Mouse (Mus musculus) hindbrain, embryonic 11.5 days (tissue): ENCODE measurements around the gene Trp53i11. TPM values are rescaled to one million over a fixed set of nuclear protein-coding genes. Genes with fewer than 3 reads are reported as not detected.

Experiments used
- ATAC-seq: fragments of 200-750 bp; cut with Nextera tagmentation; 2 replicates; pipeline ENCODE4 v1.8.0; 2017; ENCODE audit warnings: mild to moderate bottlenecking, moderate TSS enrichment, moderate library complexity; ENCODE audit not compliant: low FRiP score
- DNase-seq: peaks from one replicate; pipeline ENCODE4 v3.0.0-alpha.2; 2015; ENCODE audit warnings: low spot score
- H3K27ac ChIP-seq: fragments of 300-500 bp; sonication (generic); 2 replicates; pipeline ENCODE4 v1.5.1; 2014; ENCODE audit warnings: mild to moderate bottlenecking, low read depth, low read length
- H3K27me3 ChIP-seq: fragments of 300-500 bp; sonication (generic); 2 replicates; pipeline ENCODE4 v1.6.1; 2014; ENCODE audit warnings: mild to moderate bottlenecking, low read length, moderate library complexity, mixed read lengths; ENCODE audit not compliant: control insufficient read depth, insufficient read depth
- H3K36me3 ChIP-seq: fragments of 300-500 bp; sonication (generic); 2 replicates; pipeline ENCODE4 v1.6.1; 2014; ENCODE audit warnings: mild to moderate bottlenecking, low read length, moderate library complexity, mixed read lengths; ENCODE audit not compliant: control insufficient read depth, insufficient read depth
- H3K4me1 ChIP-seq: fragments of 300-500 bp; sonication (generic); replicated peaks from 2 replicates; pipeline ENCODE4 v1.6.1; 2014; ENCODE audit warnings: low read length, mixed read lengths; ENCODE audit not compliant: control insufficient read depth, insufficient read depth
- H3K4me2 ChIP-seq: fragments of 300-500 bp; sonication (generic); replicated peaks from 2 replicates; pipeline ENCODE4 v1.6.1; 2014; ENCODE audit warnings: mild to moderate bottlenecking, low read depth, low read length
- H3K4me3 ChIP-seq: fragments of 300-500 bp; sonication (generic); 2 replicates; pipeline ENCODE4 v1.5.1; 2014; ENCODE audit warnings: low read depth, low read length
- H3K9ac ChIP-seq: fragments of 300-500 bp; sonication (generic); 2 replicates; pipeline ENCODE4 v1.6.1; 2014; ENCODE audit warnings: low read depth, low read length
- H3K9me3 ChIP-seq: fragments of 300-500 bp; sonication (generic); 2 replicates; pipeline ENCODE4 v1.6.1; 2016; ENCODE audit warnings: low read length; ENCODE audit not compliant: control insufficient read depth
- WGBS: fragments of 180-500 bp; shearing (Covaris S2); extraction: QIAGEN DNeasy Blood & Tissue Kit; methylation state at CpG from one replicate; pipeline ENCODE4 v1.1.7; 2014; 5-methylcytosine and 5-hydroxymethylcytosine counted together
- polyA plus RNA-seq: library from polyadenylated mRNA; unstranded; fragments of >200 nt; fragmentation: Nextera tagmentation; extraction: Ambion mirVana; gene quantifications from 2 replicates; pipeline ENCODE4 v1.2.1, GENCODE M21; 2014

Gene Trp53i11
- polyA plus RNA-seq, 1 experiment from 2014 or later: 204 TPM

- Histone ChIP-seq H3K4me3 (no peak overlapping the region), H3K27me3 (no peaks in the 10 kb centered on the region), H3K4me2 (no peak overlapping the region), H3K36me3 (no peaks in the 10 kb centered on the region), H3K9ac (no peak overlapping the region), H3K4me1 (no peaks in the 10 kb centered on the region; the same call in 1 of the 2 replicates), H3K9me3 (no peaks in the 10 kb centered on the region), H3K27ac (no peak overlapping the region)
- ATAC-seq: no peak
- 80% methylated on average over 7 of the region's 7 CpGs for WGBS
- no peak for DNase-seq
Measured at GRCm38 (mm10) chr2:93152883-93153491, 34.4 kb upstream of the Trp53i11 start.

- H3K4me3 ChIP-seq: no peak overlapping the region
- no peaks in the 10 kb centered on the region for H3K36me3 ChIP-seq
- no peak overlapping the region for H3K4me2 ChIP-seq
- no peaks in the 10 kb centered on the region for H3K27me3 ChIP-seq
- no peaks in the 10 kb centered on the region for H3K9me3 ChIP-seq
- DNase-seq (no peak), ATAC-seq (no peak)
- H3K9ac ChIP-seq: no peak overlapping the region
- WGBS: 96% methylated on average over 1 of the region's 1 CpGs
- H3K4me1 ChIP-seq: no peaks in the 10 kb centered on the region; the same call in 1 of the 2 replicates
- H3K27ac ChIP-seq: no peak overlapping the region
Measured at GRCm38 (mm10) chr2:93153833-93154232, 33.5 kb upstream of the Trp53i11 start.

GRCm38 (mm10) chr2:93154486-93155032 lies 32.8 kb upstream of the Trp53i11 start:
- Histone ChIP-seq H3K9ac (no peak overlapping the region), H3K27me3 (no peaks in the 10 kb centered on the region), H3K36me3 (no peaks in the 10 kb centered on the region), H3K4me3 (no peak overlapping the region), H3K9me3 (no peaks in the 10 kb centered on the region), H3K27ac (no peak overlapping the region), H3K4me2 (no peak overlapping the region), H3K4me1 (no peaks in the 10 kb centered on the region; the same call in 1 of the 2 replicates)
- DNase-seq (no peak), ATAC-seq (no peak)
- WGBS: 86% methylated on average over 1 of the region's 1 CpGs

- Histone ChIP-seq H3K36me3 (no peaks in the 10 kb centered on the region), H3K4me2 (no peak overlapping the region), H3K27ac (no peak overlapping the region), H3K4me1 (no peaks in the 10 kb centered on the region), H3K4me3 (no peak overlapping the region), H3K9ac (no peak overlapping the region), H3K9me3 (no peaks in the 10 kb centered on the region), H3K27me3 (no peaks in the 10 kb centered on the region)
- DNase-seq: no peak
- WGBS: 74% methylated on average over 4 of the region's 4 CpGs
- ATAC-seq: no peak
Measured at GRCm38 (mm10) chr2:93160467-93161035, 26.8 kb upstream of the Trp53i11 start.

- DNase-seq: no peak
Measured at GRCm38 (mm10) chr2:93161914-93162664, 25.3 kb upstream of the Trp53i11 start.

GRCm38 (mm10) chr2:93162791-93163190 lies 24.6 kb upstream of the Trp53i11 start:
- no peak for ATAC-seq
- 75% methylated on average over 4 of the region's 4 CpGs for WGBS
- Histone ChIP-seq H3K9ac (no peak overlapping the region), H3K4me3 (no peak overlapping the region), H3K4me1 (peaks cover 2% of the 10 kb centered on the region; the same call in 1 of the 2 replicates), H3K4me2 (no peak overlapping the region), H3K9me3 (no peaks in the 10 kb centered on the region), H3K27ac (no peak overlapping the region), H3K27me3 (no peaks in the 10 kb centered on the region), H3K36me3 (no peaks in the 10 kb centered on the region)
- no peak for DNase-seq

More at GRCm38 (mm10) chr2:93161914-93162664, 25.3 kb upstream of the Trp53i11 start:
- Histone ChIP-seq H3K9me3 (no peaks in the 10 kb centered on the region), H3K27me3 (no peaks in the 10 kb centered on the region), H3K4me1 (peaks cover 2% of the 10 kb centered on the region; the same call in 1 of the 2 replicates), H3K36me3 (no peaks in the 10 kb centered on the region), H3K27ac (no peak overlapping the region), H3K4me3 (no peak overlapping the region), H3K9ac (no peak overlapping the region), H3K4me2 (no peak overlapping the region)
- 82% methylated on average over 7 of the region's 7 CpGs for WGBS
- ATAC-seq: no peak

- DNase-seq (no peak), ATAC-seq (no peak)
- Histone ChIP-seq H3K4me3 (no peak overlapping the region), H3K9me3 (no peaks in the 10 kb centered on the region), H3K27ac (no peak overlapping the region), H3K4me2 (no peak overlapping the region), H3K36me3 (no peaks in the 10 kb centered on the region), H3K27me3 (no peaks in the 10 kb centered on the region), H3K9ac (no peak overlapping the region), H3K4me1 (peaks cover 2% of the 10 kb centered on the region; the same call in 1 of the 2 replicates)
- 53% methylated on average over 2 of the region's 2 CpGs for WGBS
Measured at GRCm38 (mm10) chr2:93163317-93163716, 24.0 kb upstream of the Trp53i11 start.

- no peak for DNase-seq
Measured at GRCm38 (mm10) chr2:93163750-93164335, 23.5 kb upstream of the Trp53i11 start.

More at GRCm38 (mm10) chr2:93163750-93164335, 23.5 kb upstream of the Trp53i11 start:
- no peak for ATAC-seq
- Histone ChIP-seq H3K4me1 (peaks cover 2% of the 10 kb centered on the region; the same call in 1 of the 2 replicates), H3K9me3 (no peaks in the 10 kb centered on the region), H3K4me2 (no peak overlapping the region), H3K27me3 (no peaks in the 10 kb centered on the region), H3K36me3 (no peaks in the 10 kb centered on the region), H3K27ac (no peak overlapping the region), H3K9ac (no peak overlapping the region), H3K4me3 (no peak overlapping the region)
- WGBS: 86% methylated on average over 6 of the region's 6 CpGs
